Mouse (Mus musculus) MEL (cell line): ENCODE data around the gene C8a. TPM values are rescaled to one million over a fixed set of nuclear protein-coding genes. Genes with fewer than 3 reads are reported as not detected.

Experiments
- DNase-seq: peaks from one replicate; pipeline ENCODE4 v3.0.0; 2011; ENCODE audit warnings: low read depth, low spot score
- H3K27ac ChIP-seq: 2 replicates; pipeline ENCODE4 v1.5.1; 2012; ENCODE audit warnings: low read depth, mild to moderate bottlenecking, control low read depth, low read length, moderate library complexity; ENCODE audit not compliant: control insufficient read depth
- H3K27me3 ChIP-seq, 2 experiments: fragments of 150-350 bp in 1 of 2; sonication (generic) in 1 of 2; 2 replicates each; pipeline ENCODE4 v1.6.1; 2012; ENCODE audit warnings: low read length in 2 of 2, mild to moderate bottlenecking in 2 of 2, improper control_type of control experiment in 1 of 2, moderate library complexity in 1 of 2; ENCODE audit not compliant: insufficient read depth in 2 of 2, control insufficient read depth in 1 of 2
- H3K36me3 ChIP-seq, 2 experiments: 2 replicates each; pipeline ENCODE4 v1.6.1; 2012 to 2014; ENCODE audit warnings: low read length in 2 of 2, improper control_type of control experiment in 1 of 2, inconsistent platforms in 1 of 2, mild to moderate bottlenecking in 1 of 2; ENCODE audit not compliant: insufficient read depth in 2 of 2, control insufficient read depth in 1 of 2
- H3K4me1 ChIP-seq, 2 experiments: fragments of 150-350 bp in 1 of 2; sonication (generic) in 1 of 2; 2 replicates each; pipeline ENCODE4 v1.6.1; 2012; ENCODE audit warnings: low read length in 2 of 2, improper control_type of control experiment in 1 of 2, mild to moderate bottlenecking in 1 of 2; ENCODE audit not compliant: insufficient read depth in 2 of 2, control insufficient read depth in 1 of 2
- H3K4me3 ChIP-seq, 2 experiments: fragments of 150-350 bp in 1 of 2; sonication (generic) in 1 of 2; 2 replicates each; pipeline ENCODE4 v1.5.1; 2012; ENCODE audit warnings: low read depth in 2 of 2, low read length in 2 of 2, mild to moderate bottlenecking in 2 of 2, moderate library complexity in 2 of 2, control low read depth in 1 of 2, improper control_type of control experiment in 1 of 2; ENCODE audit not compliant: control insufficient read depth in 1 of 2, insufficient read depth in 1 of 2
- H3K79me2 ChIP-seq: 2 replicates; pipeline ENCODE4 v1.6.1; 2012; ENCODE audit warnings: mild to moderate bottlenecking, low read length, moderate library complexity; ENCODE audit not compliant: control insufficient read depth, poor library complexity, insufficient read depth
- H3K9ac ChIP-seq: 2 replicates; pipeline ENCODE4 v1.6.1; 2012; ENCODE audit warnings: low read depth, mild to moderate bottlenecking, control low read depth, low read length, moderate library complexity; ENCODE audit not compliant: control insufficient read depth, poor library complexity, severe bottlenecking
- H3K9me3 ChIP-seq: fragments of 150-350 bp; sonication (generic); replicated peaks from 2 replicates; pipeline ENCODE4 v1.6.1; 2012; ENCODE audit warnings: mild to moderate bottlenecking, low read length, improper control_type of control experiment, moderate library complexity; ENCODE audit not compliant: insufficient read depth
- BHLHE40 ChIP-seq: IDR thresholded peaks from 2 replicates; pipeline ENCODE4 v1.6.1; 2012; ENCODE audit warnings: low read depth, mild to moderate bottlenecking, inconsistent platforms, low read length, improper control_type of control experiment, borderline replicate concordance
- CHD1 ChIP-seq: IDR thresholded peaks from 2 replicates; pipeline ENCODE4 v1.6.1; 2012; ENCODE audit warnings: low read depth, mild to moderate bottlenecking, inconsistent platforms, low read length, improper control_type of control experiment
- CHD2 ChIP-seq: IDR thresholded peaks from 2 replicates; pipeline ENCODE4 v1.6.1; 2011; ENCODE audit warnings: low read length, improper control_type of control experiment
- CTCF ChIP-seq, 3 experiments: IDR thresholded peaks in 2 of 3; conservative IDR thresholded peaks in 1 of 3; 2 replicates each; pipeline ENCODE4 v1.5.1; 2011 to 2012; ENCODE audit warnings: low read length in 3 of 3, low read depth in 2 of 3, mild to moderate bottlenecking in 2 of 3, improper control_type of control experiment in 1 of 3, inconsistent platforms in 1 of 3, mixed read lengths in 1 of 3, moderate library complexity in 1 of 3; ENCODE audit not compliant: control insufficient read depth in 1 of 3, insufficient read depth in 1 of 3, poor library complexity in 1 of 3, severe bottlenecking in 1 of 3
- EP300 ChIP-seq, 2 experiments: IDR thresholded peaks; 2 replicates each; pipeline ENCODE4 v1.6.1; 2011; ENCODE audit warnings: improper control_type of control experiment in 2 of 2, low read length in 2 of 2, low read depth in 1 of 2, mild to moderate bottlenecking in 1 of 2
- ETS1 ChIP-seq: IDR thresholded peaks from 2 replicates; pipeline ENCODE4 v1.6.1; 2012; ENCODE audit warnings: low read depth, mild to moderate bottlenecking, inconsistent platforms, low read length, improper control_type of control experiment, moderate library complexity
- GABPA ChIP-seq: IDR thresholded peaks from 2 replicates; pipeline ENCODE4 v1.6.1; 2012; ENCODE audit warnings: low read depth, mild to moderate bottlenecking, inconsistent platforms, low read length, improper control_type of control experiment, moderate library complexity
- HCFC1 ChIP-seq: IDR thresholded peaks from 2 replicates; pipeline ENCODE4 v1.6.1; 2012; ENCODE audit warnings: low read depth, mild to moderate bottlenecking, inconsistent platforms, low read length, improper control_type of control experiment, moderate library complexity
- JUND ChIP-seq: IDR thresholded peaks from 2 replicates; pipeline ENCODE4 v1.6.1; 2011; ENCODE audit warnings: low read depth, mild to moderate bottlenecking, improper control_type of control experiment, low read length
- KAT2A ChIP-seq: conservative IDR thresholded peaks from 2 replicates; pipeline ENCODE4 v1.6.1; 2012; ENCODE audit warnings: low read depth, low read length, improper control_type of control experiment, inconsistent platforms
- MAFK ChIP-seq: IDR thresholded peaks from 2 replicates; pipeline ENCODE4 v1.6.1; 2011; ENCODE audit warnings: low read depth, mild to moderate bottlenecking, low read length, improper control_type of control experiment, borderline replicate concordance
- MAX ChIP-seq: IDR thresholded peaks from 2 replicates; pipeline ENCODE4 v1.6.1; 2011; ENCODE audit warnings: low read length, improper control_type of control experiment
- MEF2A ChIP-seq: IDR thresholded peaks from 2 replicates; pipeline ENCODE4 v1.6.1; 2014; ENCODE audit warnings: low read depth, mild to moderate bottlenecking, inconsistent platforms, low read length, improper control_type of control experiment; ENCODE audit not compliant: poor library complexity, insufficient replicate concordance, severe bottlenecking; ENCODE audit errors: extremely low read depth
- MXI1 ChIP-seq: IDR thresholded peaks from 2 replicates; pipeline ENCODE4 v1.6.1; 2011; ENCODE audit warnings: mild to moderate bottlenecking, low read depth, low read length, improper control_type of control experiment
- NELFE ChIP-seq: IDR thresholded peaks from 2 replicates; pipeline ENCODE4 v1.6.1; 2011; ENCODE audit warnings: low read depth, low read length, improper control_type of control experiment
- NRF1 ChIP-seq: IDR thresholded peaks from 2 replicates; pipeline ENCODE4 v1.6.1; 2014; ENCODE audit warnings: low read depth, mild to moderate bottlenecking, inconsistent platforms, low read length, improper control_type of control experiment, moderate library complexity; ENCODE audit not compliant: poor library complexity, insufficient read depth, severe bottlenecking
- POLR2A ChIP-seq, 2 experiments: IDR thresholded peaks; 2 replicates each; pipeline ENCODE4 v1.6.1; 2011 to 2012; ENCODE audit warnings: low read length in 2 of 2, mild to moderate bottlenecking in 2 of 2, control low read depth in 1 of 2, improper control_type of control experiment in 1 of 2, low read depth in 1 of 2, moderate library complexity in 1 of 2; ENCODE audit not compliant: control insufficient read depth in 1 of 2, insufficient read depth in 1 of 2, poor library complexity in 1 of 2
- UBTF ChIP-seq: IDR thresholded peaks from 2 replicates; pipeline ENCODE4 v1.6.1; 2012; ENCODE audit warnings: low read depth, mild to moderate bottlenecking, inconsistent platforms, low read length, improper control_type of control experiment, moderate library complexity, borderline replicate concordance; ENCODE audit not compliant: insufficient read depth
- USF1 ChIP-seq: IDR thresholded peaks from 2 replicates; pipeline ENCODE4 v1.6.1; 2014; ENCODE audit warnings: low read depth, mild to moderate bottlenecking, inconsistent platforms, low read length, improper control_type of control experiment, moderate library complexity
- USF2 ChIP-seq, 2 experiments: IDR thresholded peaks; 2 replicates each; pipeline ENCODE4 v1.6.1; 2011 to 2012; ENCODE audit warnings: improper control_type of control experiment in 2 of 2, low read length in 2 of 2, borderline replicate concordance in 1 of 2, inconsistent platforms in 1 of 2, low read depth in 1 of 2, mild to moderate bottlenecking in 1 of 2; ENCODE audit not compliant: insufficient read depth in 1 of 2
- ZKSCAN1 ChIP-seq: IDR thresholded peaks from 2 replicates; pipeline ENCODE4 v1.6.1; 2012; ENCODE audit warnings: low read depth, mild to moderate bottlenecking, inconsistent platforms, low read length, improper control_type of control experiment, moderate library complexity
- ZNF384 ChIP-seq: IDR thresholded peaks from 2 replicates; pipeline ENCODE4 v1.6.1; 2012; ENCODE audit warnings: low read depth, mild to moderate bottlenecking, inconsistent platforms, low read length, improper control_type of control experiment
- polyA plus RNA-seq, 2 experiments: library from polyadenylated mRNA; stranded (reverse) in 1 of 2; unstranded in 1 of 2; fragments of >175 nt in 1 of 2; fragments of >200 nt in 1 of 2; gene quantifications; 2 replicates each; pipeline versions ENCODE4 v1.2.1 to v1.2.4; 2012; ENCODE audit warnings: low replicate concordance in 2 of 2, low read depth in 1 of 2; ENCODE audit not compliant: insufficient read length in 2 of 2, insufficient read depth in 1 of 2, missing spikeins in 1 of 2
- total RNA-seq: library from RNA; depleted of rRNA; stranded (reverse); fragments of 300-350 nt; gene quantifications from 2 replicates; pipeline ENCODE4 v1.2.3, GENCODE M21; 2012

The C8a gene
- total and polyA plus RNA-seq, 3 experiments: not detected

DNA sequence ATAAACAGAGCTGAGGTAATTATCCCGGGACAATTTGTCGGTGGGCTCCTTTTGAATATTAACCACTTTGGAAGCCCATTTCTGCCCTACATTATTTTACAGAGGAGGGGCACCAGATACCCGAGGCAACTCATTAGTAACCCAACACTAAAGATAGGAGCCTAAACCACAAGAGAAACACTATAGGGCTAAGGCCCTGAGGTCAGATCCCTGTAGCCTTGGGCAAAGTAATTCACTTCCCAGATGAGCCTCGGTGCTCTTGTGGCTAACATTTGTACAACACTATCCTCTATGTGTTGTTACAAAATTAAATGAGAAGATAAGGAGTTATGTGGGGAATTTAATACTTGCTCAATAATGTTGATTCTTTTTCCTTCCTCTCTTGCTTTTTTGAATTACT, 32.7 kb downstream of the C8a start:
- TF ChIP-seq ZKSCAN1 (no peak), JUND (no peak), NRF1 (no peak), GABPA (no peak), UBTF (no peak), USF1 (no peak), NELFE (no peak), MEF2A (no peak), KAT2A (no peak), POLR2A (IDR thresholded peaks at IDR 0.05; ENCODE audit: control insufficient read depth in 1 of 2, insufficient read depth in 1 of 2, low read depth in 1 of 2, low read length in 2 of 2, poor library complexity in 1 of 2) (no peak), CHD1 (no peak), MAX (no peak), MXI1 (no peak), ZNF384 (no peak), USF2 (IDR thresholded peaks at IDR 0.05; ENCODE audit: borderline replicate concordance in 1 of 2, insufficient read depth in 1 of 2, low read depth in 1 of 2, low read length in 2 of 2) (no peak), MAFK (no peak), EP300 (IDR thresholded peaks at IDR 0.05; ENCODE audit: low read depth in 1 of 2, low read length in 2 of 2) (no peak), CHD2 (no peak)
- Histone ChIP-seq H3K4me1 (no peaks in the 10 kb centered on the region), H3K36me3 (no peaks in the 10 kb centered on the region), H3K79me2 (no peaks in the 10 kb centered on the region), H3K9ac (no peak overlapping the region), H3K9me3 (no peaks in the 10 kb centered on the region), H3K27ac (no peak overlapping the region), H3K4me3 (no peak overlapping the region), H3K27me3 (no peaks in the 10 kb centered on the region)
- DNase-seq: no peak

DNA sequence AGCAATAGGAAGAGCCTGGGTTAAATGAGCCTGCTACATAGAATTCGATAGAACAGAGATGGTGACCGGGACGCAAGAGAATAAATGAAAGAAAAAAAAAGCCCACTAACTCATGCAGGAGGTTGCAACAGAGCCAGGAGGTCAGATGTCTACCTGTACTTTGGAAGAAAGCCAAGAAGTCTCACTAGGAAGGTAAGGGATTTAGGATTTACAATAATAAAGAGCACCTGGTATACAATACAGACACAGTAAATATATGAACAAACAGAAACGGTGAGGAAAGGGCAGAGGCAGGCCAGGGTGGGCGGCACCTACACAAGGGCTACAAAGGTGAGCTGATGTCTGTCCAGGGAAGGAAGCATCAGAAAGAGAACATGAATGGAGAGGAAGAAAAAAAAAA, 34.0 kb downstream of the C8a start:
- no peaks in the 10 kb centered on the region for H3K36me3 ChIP-seq
- H3K27ac ChIP-seq: no peak overlapping the region
- H3K4me1 ChIP-seq: no peaks in the 10 kb centered on the region
- no peak overlapping the region for H3K4me3 ChIP-seq
- no peak for TF ChIP-seq HCFC1
- TF ChIP-seq CTCF (IDR thresholded peaks at IDR 0.05 in 2 of 3, conservative IDR thresholded peaks at IDR 0.05 in 1 of 3; ENCODE audit: control insufficient read depth in 1 of 3, insufficient read depth in 1 of 3, low read depth in 2 of 3, low read length in 3 of 3, poor library complexity in 1 of 3, severe bottlenecking in 1 of 3): no peak
- no peak for TF ChIP-seq EP300 (IDR thresholded peaks at IDR 0.05; ENCODE audit: low read depth in 1 of 2, low read length in 2 of 2)
- no peak for TF ChIP-seq BHLHE40
- no peak for TF ChIP-seq ETS1
- DNase-seq: no peak
- no peaks in the 10 kb centered on the region for H3K79me2 ChIP-seq
- H3K9ac ChIP-seq: no peak overlapping the region
- H3K27me3 ChIP-seq: no peaks in the 10 kb centered on the region
- no peaks in the 10 kb centered on the region for H3K9me3 ChIP-seq
